Mouse (Mus musculus) 416B (cell line): ENCODE measurements at regions not wholly inside any gene's neighbourhood (a gene's known extent, or its start where the extent isn't known, plus 50 kb on each side); places are given as distances from the start of the nearest gene placed in this dataset.
A peak's percentile ranks its signal among the peaks of the same experiment; 100 is the strongest.
"Not testable (repeated sequence)": the region's sequence is repeated elsewhere in the genome, so short reads cannot be mapped to it uniquely, and the experiment has no call there.

ENCODE experiments used
- DNase-seq: peaks from one replicate; pipeline ENCODE4 v3.0.0; 2011; ENCODE audit warnings: low read depth

DNA sequence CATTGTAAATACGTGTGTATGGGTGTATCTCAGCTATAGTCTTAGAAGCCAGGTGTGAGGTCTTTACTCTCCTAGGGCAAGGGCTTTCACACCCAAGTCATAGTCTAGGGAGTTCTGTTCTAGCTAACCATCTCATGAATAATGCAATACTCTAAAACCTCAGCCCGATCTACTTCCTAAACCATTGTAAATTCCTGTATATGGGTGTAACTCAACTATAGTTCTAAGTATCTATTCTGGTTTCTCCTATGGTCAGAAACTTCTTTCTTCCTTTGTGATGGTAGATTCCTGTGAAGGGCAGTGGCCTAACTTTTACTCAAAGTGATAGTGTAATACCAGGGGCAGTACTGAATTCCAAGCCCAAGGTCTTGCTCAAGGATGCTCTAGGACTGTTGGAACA lies 58.7 kb upstream of the Srd5a3 start:
- not testable (repeated sequence) for DNase-seq

GRCm38 (mm10) chr5:76080429-76080828 lies 59.6 kb upstream of the Srd5a3 start:
- no peak for DNase-seq

DNA sequence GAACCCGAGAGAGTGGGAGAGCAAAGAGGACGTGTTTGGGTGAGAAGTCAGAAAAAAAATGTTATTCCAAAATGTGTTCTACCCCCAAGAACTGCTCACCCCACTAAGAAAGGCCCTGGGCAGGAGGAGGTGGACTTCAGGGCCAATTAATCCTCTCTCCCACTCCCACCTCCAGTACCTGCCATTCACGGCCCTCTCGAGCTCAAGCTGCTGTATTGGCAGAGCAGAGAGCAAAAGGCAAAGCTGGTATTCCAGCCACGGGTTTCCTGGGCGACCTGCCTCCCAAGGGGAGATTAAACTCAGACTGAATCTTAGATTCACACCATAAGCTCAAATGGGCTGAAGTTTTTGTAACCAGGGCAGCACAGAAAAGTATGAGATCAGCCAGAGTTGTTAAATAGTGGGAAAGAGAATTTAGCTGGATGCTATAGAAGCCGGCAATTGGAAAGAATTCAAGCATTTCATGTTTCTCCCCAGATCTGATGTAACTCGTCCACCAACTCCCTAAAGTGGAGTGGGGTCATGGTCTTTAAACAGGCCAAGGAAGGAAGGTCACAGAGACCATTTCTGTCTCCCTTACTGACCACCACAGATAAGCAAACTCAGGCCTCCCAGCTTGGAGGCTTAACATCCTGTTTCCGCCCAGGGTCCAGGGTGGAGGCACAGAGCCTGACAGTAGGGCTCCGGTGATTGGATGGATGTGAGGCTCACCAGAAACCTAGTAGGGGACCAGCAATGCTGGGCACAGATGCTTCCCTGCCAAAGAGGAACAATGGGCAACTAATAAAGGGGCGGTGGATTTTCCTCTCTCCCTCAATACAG lies 60.7 kb upstream of the Srd5a3 start:
- peak; percentile 66 for DNase-seq

GRCm38 (mm10) chr5:76078485-76078884 lies 61.6 kb upstream of the Srd5a3 start:
- DNase-seq, result no peak

DNA sequence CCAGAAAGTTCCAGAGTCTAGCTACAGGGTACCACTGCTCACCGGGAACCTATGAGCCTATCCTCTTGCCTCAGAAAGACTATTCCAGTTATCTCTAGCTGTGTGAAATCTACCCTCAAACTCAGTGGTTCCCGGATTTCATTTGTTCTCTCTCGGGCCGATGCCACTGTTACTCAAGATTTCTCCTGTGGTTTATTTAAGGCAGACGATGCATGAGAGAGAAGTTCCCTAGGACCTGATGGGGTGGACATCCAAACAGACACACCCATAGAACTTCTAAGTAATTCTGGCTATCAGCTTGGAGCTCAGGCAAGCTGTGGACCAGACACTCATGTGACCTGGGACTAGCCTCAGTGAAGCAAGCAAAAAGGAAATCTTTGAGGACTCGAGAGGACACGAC lies 63.8 kb upstream of the Srd5a3 start:
- DNase-seq, result no peak

- DNase-seq, result no peak
These were observed 64.7 kb upstream of the Srd5a3 start for GRCm38 (mm10) chr5:76075401-76075800.

- DNase-seq, result no peak
These were observed 72.2 kb upstream of the Srd5a3 start for GRCm38 (mm10) chr5:76067881-76068280.

DNA sequence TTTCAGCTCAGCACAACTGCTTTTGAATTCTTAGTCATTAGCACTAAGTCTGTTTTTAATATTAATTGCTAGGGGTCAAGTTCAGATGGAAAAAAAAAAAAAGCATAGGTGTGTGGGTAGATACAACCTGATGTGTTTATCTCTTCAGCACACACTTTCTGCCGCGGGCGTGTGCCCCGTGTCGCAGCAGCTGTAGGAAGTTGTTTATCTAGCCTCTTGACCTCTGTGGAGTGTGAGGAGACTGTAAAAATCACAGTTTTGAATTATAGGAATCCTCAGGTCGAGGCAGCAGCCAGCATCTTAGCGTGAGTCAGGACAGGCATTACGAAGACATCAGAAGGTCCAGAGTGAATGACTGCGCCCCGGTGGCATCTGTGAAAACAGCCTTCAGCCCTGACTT lies 72.8 kb upstream of the Srd5a3 start:
- no peak for DNase-seq

- no peak for DNase-seq
These were observed 74.3 kb upstream of the Srd5a3 start for GRCm38 (mm10) chr5:76065789-76066188.

DNA sequence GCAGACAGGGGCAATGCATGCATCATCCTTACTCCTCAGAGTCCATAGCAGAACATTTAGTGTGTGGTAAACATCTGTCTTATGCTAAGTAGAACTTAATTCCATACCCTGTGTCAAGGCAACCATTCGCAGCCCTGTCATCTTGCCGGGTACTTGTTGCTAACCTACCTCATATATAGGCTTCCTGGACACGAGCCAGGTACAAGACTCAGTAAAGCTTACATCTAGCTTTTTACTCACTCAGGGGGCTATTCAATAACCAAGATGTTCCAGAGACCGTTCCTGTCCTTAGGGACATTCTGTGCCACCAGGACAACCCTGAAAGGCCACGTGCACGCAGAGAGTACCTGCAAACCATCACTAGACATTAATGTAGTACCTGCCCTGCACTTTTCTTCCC lies 74.8 kb upstream of the Srd5a3 start:
- no peak for DNase-seq

GRCm38 (mm10) chr5:76064686-76065085 lies 75.4 kb upstream of the Srd5a3 start:
- no peak for DNase-seq

DNA sequence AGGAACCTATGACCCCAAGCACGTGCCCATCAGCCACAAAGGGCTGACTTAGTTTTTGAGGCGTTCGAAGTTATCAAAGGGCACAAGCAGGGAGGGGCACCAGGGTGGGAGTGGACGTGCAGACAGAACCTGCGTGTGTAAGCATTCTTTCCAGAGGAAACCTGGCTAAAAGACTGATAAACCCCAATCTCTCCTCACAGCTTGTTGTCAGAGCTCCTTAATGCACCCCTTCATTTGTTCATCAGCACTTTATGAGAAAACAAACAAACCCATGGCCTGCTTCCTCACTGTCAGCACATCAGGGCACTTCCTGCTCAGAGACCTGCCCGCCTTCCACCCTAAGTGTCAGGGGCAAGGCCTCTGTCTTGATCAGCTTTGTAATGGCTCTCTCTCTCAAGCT lies 76.6 kb upstream of the Srd5a3 start:
- DNase-seq, result no peak

- no peak for DNase-seq
These were observed 79.8 kb upstream of the Kdr start for GRCm38 (mm10) chr5:76058011-76058410.

- DNase-seq, result no peak
These were observed 77.6 kb upstream of the Kdr start for GRCm38 (mm10) chr5:76055849-76056248.

DNA sequence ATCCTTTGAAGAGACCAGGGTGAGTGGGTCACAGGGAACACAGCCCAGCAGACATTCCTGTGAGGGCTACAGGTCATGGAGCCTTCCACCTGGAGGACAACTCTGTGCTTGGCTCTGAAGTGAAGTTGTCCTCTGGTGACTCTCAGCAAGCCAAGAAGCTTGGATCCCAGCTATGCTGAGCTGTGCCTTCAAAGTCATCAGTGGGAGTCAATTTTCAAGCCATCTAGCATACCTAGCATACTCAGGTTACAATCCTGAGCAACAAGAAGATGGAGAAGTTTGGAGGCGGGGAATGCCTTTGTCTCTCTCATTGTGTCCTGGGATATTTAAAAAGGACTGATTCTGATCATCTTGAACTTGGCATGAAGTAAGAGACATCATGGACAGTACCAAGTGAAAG lies 74.5 kb upstream of the Kdr start:
- DNase-seq, result no peak

GRCm38 (mm10) chr5:76051658-76052057 lies 73.4 kb upstream of the Kdr start:
- DNase-seq, result no peak

- DNase-seq, result no peak
These were observed 70.0 kb upstream of the Kdr start for GRCm38 (mm10) chr5:76048103-76048874.

GRCm38 (mm10) chr5:76043521-76044510 lies 65.6 kb upstream of the Kdr start:
- no peak for DNase-seq

- DNase-seq, result peak; percentile 43
These were observed 62.4 kb upstream of the Kdr start for GRCm38 (mm10) chr5:76040454-76041203.

DNA sequence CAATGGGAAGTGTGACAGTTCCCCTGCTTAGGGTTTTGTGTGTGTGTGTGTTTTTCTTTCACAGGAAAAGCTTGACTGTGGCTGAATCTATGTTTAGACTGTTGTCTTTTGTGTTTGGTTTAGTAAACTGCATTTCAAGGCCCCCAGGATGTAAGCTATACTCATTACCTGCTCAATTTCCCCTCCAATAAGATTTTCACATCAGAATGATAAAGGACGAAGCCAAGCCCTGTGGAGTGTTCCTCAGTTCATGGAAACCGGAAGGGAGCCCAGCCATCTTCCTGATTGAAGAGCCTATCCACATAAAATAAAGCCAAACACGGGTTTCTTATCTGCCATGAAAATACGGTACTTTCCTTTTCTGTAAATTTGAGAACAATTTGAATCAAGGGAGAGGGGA lies 50.5 kb upstream of the Kdr start:
- DNase-seq, result no peak
